Mouse (Mus musculus) liver, postnatal 0 days (tissue): Measurements from ENCODE around the gene Rsc1a1.

Experiments used
- CTCF ChIP-seq: sonication (generic); IDR thresholded peaks from 2 replicates; pipeline ENCODE4 v1.5.1; 2016; ENCODE audit warnings: antibody characterized with exemption, low read depth
- EP300 ChIP-seq: IDR thresholded peaks from 2 replicates; pipeline ENCODE4 v1.6.1; 2016; ENCODE audit warnings: antibody characterized with exemption, low read depth, mild to moderate bottlenecking

DNA sequence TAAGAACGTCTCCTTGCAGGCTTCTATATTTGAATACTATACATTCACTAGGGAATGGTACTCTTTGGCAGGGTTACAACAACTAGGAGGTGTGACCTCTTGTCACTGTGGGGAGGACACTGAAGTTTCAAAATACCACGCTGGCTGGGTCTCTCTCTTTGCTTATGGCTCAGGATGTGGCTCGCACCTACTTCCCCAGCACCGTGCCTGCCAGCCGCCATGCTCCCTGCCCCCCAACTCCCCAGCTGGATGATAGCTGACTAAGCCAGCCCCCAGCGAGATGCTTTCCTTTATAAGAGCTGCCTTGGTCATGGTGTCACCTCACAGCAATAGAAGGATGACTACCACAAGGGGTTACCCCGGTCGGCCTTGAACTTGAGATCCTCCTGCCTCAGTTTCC, 32.4 kb downstream of the Rsc1a1 start:
- TF ChIP-seq CTCF (no peak), EP300 (no peak)
